Mouse (Mus musculus) hindbrain, embryonic 16.5 days (tissue): ENCODE results near the gene Zfp513. TPM values are rescaled to one million over a fixed set of nuclear protein-coding genes. Genes with fewer than 3 reads are reported as not detected.

Experiments
- ATAC-seq: fragments of 200-750 bp; cut with Nextera tagmentation; 2 replicates; pipeline ENCODE4 v1.8.0; 2017; ENCODE audit warnings: moderate TSS enrichment, moderate library complexity
- H3K27ac ChIP-seq: fragments of 300-500 bp; sonication (generic); 2 replicates; pipeline ENCODE4 v1.5.1; 2014; ENCODE audit warnings: low read depth, mild to moderate bottlenecking, control low read depth, low read length, moderate library complexity
- H3K27me3 ChIP-seq: fragments of 300-500 bp; sonication (generic); replicated peaks from 2 replicates; pipeline ENCODE4 v1.6.1; 2014; ENCODE audit warnings: low read length; ENCODE audit not compliant: control insufficient read depth, insufficient read depth
- H3K36me3 ChIP-seq: fragments of 300-500 bp; sonication (generic); 2 replicates; pipeline ENCODE4 v1.6.1; 2014; ENCODE audit warnings: mild to moderate bottlenecking, low read length, moderate library complexity, mixed read lengths; ENCODE audit not compliant: control insufficient read depth, insufficient read depth
- H3K4me1 ChIP-seq: fragments of 300-500 bp; sonication (generic); 2 replicates; pipeline ENCODE4 v1.6.1; 2014; ENCODE audit warnings: low read depth, low read length; ENCODE audit not compliant: control insufficient read depth, insufficient read depth
- H3K4me2 ChIP-seq: fragments of 300-500 bp; sonication (generic); 2 replicates; pipeline ENCODE4 v1.6.1; 2014; ENCODE audit warnings: mild to moderate bottlenecking, low read length, control low read depth, moderate library complexity
- H3K4me3 ChIP-seq: fragments of 300-500 bp; sonication (generic); 2 replicates; pipeline ENCODE4 v1.5.1; 2014; ENCODE audit warnings: mild to moderate bottlenecking, low read length, control low read depth, moderate library complexity
- H3K9ac ChIP-seq: fragments of 300-500 bp; sonication (generic); 2 replicates; pipeline ENCODE4 v1.6.1; 2014; ENCODE audit warnings: low read depth, mild to moderate bottlenecking, control low read depth, low read length, moderate library complexity
- H3K9me3 ChIP-seq: fragments of 300-500 bp; sonication (generic); 2 replicates; pipeline ENCODE4 v1.6.1; 2014; ENCODE audit warnings: mild to moderate bottlenecking, low read length, moderate library complexity; ENCODE audit not compliant: control insufficient read depth
- WGBS: fragments of 180-500 bp; shearing (Covaris S2); extraction: QIAGEN DNeasy Blood & Tissue Kit; methylation state at CpG from one replicate; pipeline ENCODE4 v1.1.7; 2014; 5-methylcytosine and 5-hydroxymethylcytosine counted together
- polyA plus RNA-seq: library from polyadenylated mRNA; unstranded; fragments of >200 nt; fragmentation: Nextera tagmentation; extraction: Ambion mirVana; gene quantifications from 2 replicates; pipeline ENCODE4 v1.2.1, GENCODE M21; 2015

The Zfp513 gene
- polyA plus RNA-seq, 1 experiment from 2014 or later = 12.3 TPM

- H3K4me2 ChIP-seq = no peak overlapping the region
- 97% methylated on average over 4 of the region's 4 CpGs for WGBS
- H3K4me3 ChIP-seq = no peak overlapping the region
- peaks cover 5% of the 10 kb centered on the region; the same call in 1 of the 2 replicates for H3K9me3 ChIP-seq
- no peak overlapping the region for H3K9ac ChIP-seq
- peaks cover 23% of the 10 kb centered on the region for H3K4me1 ChIP-seq
- no peak overlapping the region for H3K27ac ChIP-seq
- peaks cover 49% of the 10 kb centered on the region for H3K36me3 ChIP-seq
- no peaks in the 10 kb centered on the region for H3K27me3 ChIP-seq
- no peak for ATAC-seq
Measured at GRCm38 (mm10) chr5:31195671-31196070, 6.4 kb downstream of the Zfp513 start.

GRCm38 (mm10) chr5:31194486-31195485, 7.3 kb downstream of the Zfp513 start:
- no peak overlapping the region for H3K4me3 ChIP-seq
- H3K27me3 ChIP-seq = no peaks in the 10 kb centered on the region
- H3K27ac ChIP-seq = no peak overlapping the region
- no peak for ATAC-seq
- H3K4me1 ChIP-seq = peaks cover 20% of the 10 kb centered on the region
- WGBS = 93% methylated on average over 16 of the region's 16 CpGs
- no peaks in the 10 kb centered on the region for H3K9me3 ChIP-seq
- H3K9ac ChIP-seq = no peak overlapping the region
- peak overlapping the region; percentile 79 for H3K4me2 ChIP-seq
- peaks cover 54% of the 10 kb centered on the region for H3K36me3 ChIP-seq

- H3K4me3 ChIP-seq = peak overlapping the region; percentile 86
- H3K4me1 ChIP-seq = peaks cover 20% of the 10 kb centered on the region
- peak overlapping the region; percentile 79 for H3K4me2 ChIP-seq
- peaks cover 49% of the 10 kb centered on the region for H3K36me3 ChIP-seq
- no peak for ATAC-seq
- H3K27ac ChIP-seq = peak overlapping the region; percentile 88
- no peaks in the 10 kb centered on the region for H3K9me3 ChIP-seq
- 15% methylated on average over 25 of the region's 25 CpGs for WGBS
- H3K9ac ChIP-seq = peak overlapping the region; percentile 90
- no peaks in the 10 kb centered on the region for H3K27me3 ChIP-seq
Measured at GRCm38 (mm10) chr5:31193631-31194281, 8.3 kb downstream of the Zfp513 start.

- ATAC-seq = peak; percentile 97
- H3K4me3 ChIP-seq = peak within 1 kb of the TSS; percentile 86
- peak within 1 kb of the TSS; percentile 90 for H3K9ac ChIP-seq
- H3K27ac ChIP-seq = peak within 1 kb of the TSS; percentile 88
- no peaks in the 10 kb centered on the region for H3K27me3 ChIP-seq
- WGBS = under 1% methylated on average over 48 of the region's 48 CpGs
- H3K9me3 ChIP-seq = no peaks in the 10 kb centered on the region
- peak within 1 kb of the TSS; percentile 79 for H3K4me2 ChIP-seq
- H3K36me3 ChIP-seq = peaks cover 48% of the 10 kb centered on the region
- peaks cover 20% of the 10 kb centered on the region for H3K4me1 ChIP-seq
Measured at GRCm38 (mm10) chr5:31192939-31193630, 9.0 kb downstream of the Zfp513 start, which contains the start of the genes Snx17 and Eif2b4. Snx17 (plus strand) TSS chr5:31193227. Eif2b4 (minus strand) TSS chr5:31193430.

GRCm38 (mm10) chr5:31192045-31192938, 9.8 kb downstream of the Zfp513 start:
- no peak for ATAC-seq
- peak overlapping the region; percentile 76 for H3K9ac ChIP-seq
- WGBS = 19% methylated on average over 37 of the region's 42 CpGs
- no peaks in the 10 kb centered on the region for H3K9me3 ChIP-seq
- peak overlapping the region; percentile 86 for H3K4me3 ChIP-seq
- H3K4me1 ChIP-seq = peaks cover 20% of the 10 kb centered on the region
- H3K36me3 ChIP-seq = peaks cover 50% of the 10 kb centered on the region
- H3K27ac ChIP-seq = peak overlapping the region; percentile 86
- H3K27me3 ChIP-seq = no peaks in the 10 kb centered on the region
- peak overlapping the region; percentile 72 for H3K4me2 ChIP-seq

GRCm38 (mm10) chr5:31190201-31190600, 11.9 kb downstream of the Zfp513 start:
- 95% methylated on average over 9 of the region's 9 CpGs for WGBS
- Histone ChIP-seq H3K4me1 (peaks cover 20% of the 10 kb centered on the region), H3K27me3 (no peaks in the 10 kb centered on the region), H3K4me3 (no peak overlapping the region), H3K4me2 (no peak overlapping the region), H3K9me3 (no peaks in the 10 kb centered on the region), H3K9ac (no peak overlapping the region), H3K36me3 (peaks cover 37% of the 10 kb centered on the region), H3K27ac (no peak overlapping the region)
- ATAC-seq = no peak

GRCm38 (mm10) chr5:31188223-31188840, 13.8 kb downstream of the Zfp513 start:
- H3K4me3 ChIP-seq = no peak overlapping the region
- no peaks in the 10 kb centered on the region for H3K27me3 ChIP-seq
- H3K4me2 ChIP-seq = no peak overlapping the region
- no peaks in the 10 kb centered on the region for H3K9me3 ChIP-seq
- H3K27ac ChIP-seq = no peak overlapping the region
- peaks cover 11% of the 10 kb centered on the region for H3K4me1 ChIP-seq
- no peak overlapping the region for H3K9ac ChIP-seq
- WGBS = 69% methylated on average over 4 of the region's 4 CpGs
- ATAC-seq = no peak
- H3K36me3 ChIP-seq = peaks cover 35% of the 10 kb centered on the region

- H3K4me2 ChIP-seq = no peak overlapping the region
- H3K9me3 ChIP-seq = no peaks in the 10 kb centered on the region
- H3K4me1 ChIP-seq = peaks cover 4% of the 10 kb centered on the region; the same call in 1 of the 2 replicates
- no peaks in the 10 kb centered on the region for H3K27me3 ChIP-seq
- no peak overlapping the region for H3K9ac ChIP-seq
- peaks cover 19% of the 10 kb centered on the region for H3K36me3 ChIP-seq
- H3K4me3 ChIP-seq = no peak overlapping the region
- WGBS = 61% methylated on average over 4 of the region's 4 CpGs
- ATAC-seq = no peak
- H3K27ac ChIP-seq = no peak overlapping the region
Measured at GRCm38 (mm10) chr5:31183678-31184077, 18.4 kb downstream of the Zfp513 start.
